Mouse (Mus musculus): ENCODE measurements around the gene Gabrb2. TPM values are rescaled to one million over a fixed set of nuclear protein-coding genes. Genes with fewer than 3 reads are reported as not detected.

Gabrb2 gene
- polyA plus RNA-seq, 1 experiment from 2014 or later: 7.8 TPM

DNA sequence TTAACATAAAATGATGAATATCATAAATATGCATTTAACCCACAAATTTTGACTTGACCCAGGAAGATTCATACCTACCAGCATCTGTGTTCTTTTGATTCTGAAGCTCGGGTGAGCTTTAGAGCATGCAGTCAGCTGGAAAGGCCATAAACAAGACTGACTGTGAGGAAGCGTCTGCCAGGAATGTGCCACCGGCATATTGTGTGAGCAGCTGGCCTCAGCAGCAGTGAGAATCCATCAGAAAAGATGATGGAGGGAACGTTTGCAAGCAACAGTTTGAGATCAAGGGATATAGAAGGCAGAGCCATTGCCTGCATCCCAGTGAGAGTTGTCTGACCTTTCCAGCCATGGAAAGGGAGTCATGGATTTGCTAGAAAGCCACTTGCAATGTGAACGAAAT, 230.6 kb downstream of the Gabrb2 start:
- Histone ChIP-seq H3K4me3 (no peak overlapping the region), H3K9me3 (replicated peaks) (no peaks in the 10 kb centered on the region), H3K9ac (no peak overlapping the region), H3K27me3 (no peaks in the 10 kb centered on the region), H3K4me2 (no peak overlapping the region), H3K27ac (no peak overlapping the region), H3K4me1 (no peaks in the 10 kb centered on the region), H3K36me3 (ENCODE audit: poor library complexity, severe bottlenecking) (no peaks in the 10 kb centered on the region)
- WGBS: 67% methylated on average over 5 of the region's 5 CpGs
- peak; percentile 46; the same call in 1 of the 2 replicates for ATAC-seq

DNA sequence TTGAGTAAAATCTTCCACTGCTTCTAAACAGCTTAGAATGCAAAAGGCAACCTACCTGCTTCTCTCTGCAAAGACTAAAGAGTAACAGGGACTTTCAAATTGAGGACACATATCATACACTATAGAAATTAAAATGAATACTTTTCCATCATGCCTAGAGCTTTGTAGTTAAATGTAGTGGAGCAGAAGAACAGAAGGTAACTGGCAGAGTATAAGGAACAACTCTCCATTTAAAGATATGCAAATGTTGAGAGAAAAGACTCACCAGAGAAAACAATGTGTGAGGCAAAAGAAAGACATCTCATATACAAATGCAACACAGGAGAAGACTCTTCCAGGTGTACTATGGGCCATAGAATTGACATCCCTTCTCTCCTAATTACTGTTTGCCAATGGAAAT, 232.0 kb downstream of the Gabrb2 start:
- no peak overlapping the region for H3K9ac ChIP-seq
- no peaks in the 10 kb centered on the region for H3K36me3 ChIP-seq (ENCODE audit: poor library complexity, severe bottlenecking)
- no peak overlapping the region for H3K4me2 ChIP-seq
- H3K9me3 ChIP-seq (replicated peaks): no peaks in the 10 kb centered on the region
- ATAC-seq: no peak
- H3K4me3 ChIP-seq: no peak overlapping the region
- no peaks in the 10 kb centered on the region for H3K4me1 ChIP-seq
- H3K27ac ChIP-seq: no peak overlapping the region
- H3K27me3 ChIP-seq: no peaks in the 10 kb centered on the region

DNA sequence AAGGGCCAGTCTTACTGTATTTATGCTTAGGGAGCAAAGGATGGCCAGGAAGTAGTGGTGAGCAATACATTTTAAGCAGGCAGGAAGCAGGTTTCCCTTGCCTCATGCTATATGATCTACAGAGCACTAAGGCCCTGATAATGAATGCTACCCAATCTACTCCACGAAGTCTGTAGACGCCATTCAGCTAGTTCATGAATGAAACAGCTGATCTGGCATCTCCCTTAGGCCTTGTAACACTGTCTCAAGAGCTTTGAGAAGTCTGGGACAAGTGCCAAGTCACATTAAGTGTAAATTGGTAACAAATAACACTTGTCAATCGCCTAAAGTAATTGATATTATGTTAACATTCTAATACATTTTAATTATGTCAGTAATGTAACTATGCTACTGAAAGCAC, 234.6 kb downstream of the Gabrb2 start:
- Histone ChIP-seq H3K9me3 (replicated peaks) (no peaks in the 10 kb centered on the region), H3K4me3 (no peak overlapping the region), H3K4me1 (no peaks in the 10 kb centered on the region), H3K9ac (no peak overlapping the region), H3K36me3 (ENCODE audit: poor library complexity, severe bottlenecking) (no peaks in the 10 kb centered on the region), H3K27me3 (no peaks in the 10 kb centered on the region), H3K4me2 (no peak overlapping the region), H3K27ac (no peak overlapping the region)
- peak; percentile 96 for ATAC-seq
- 21% methylated on average over 3 of the region's 3 CpGs for WGBS

DNA sequence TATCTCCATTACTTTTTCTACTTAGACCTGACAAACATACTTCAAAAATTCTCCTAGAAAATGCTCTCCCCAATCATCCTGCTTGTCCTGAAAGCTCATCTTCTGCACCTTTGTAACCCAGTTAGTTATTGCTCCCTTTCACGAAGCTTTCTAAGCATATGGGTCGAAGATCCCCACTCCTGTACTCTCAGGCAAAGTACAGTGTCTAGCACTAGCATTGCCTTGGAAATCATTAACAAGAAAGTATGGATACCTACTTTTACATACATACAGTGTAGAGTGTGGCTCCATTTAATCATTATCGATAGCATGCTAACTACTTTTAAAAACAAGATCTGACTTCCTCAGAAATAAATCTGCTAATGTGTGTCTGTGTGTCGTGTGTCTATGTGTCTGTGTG, 249.1 kb downstream of the Gabrb2 start:
- ATAC-seq: no peak
- H3K9ac ChIP-seq: no peak overlapping the region
- H3K4me1 ChIP-seq: no peaks in the 10 kb centered on the region
- no peak overlapping the region for H3K27ac ChIP-seq
- H3K36me3 ChIP-seq (ENCODE audit: poor library complexity, severe bottlenecking): no peaks in the 10 kb centered on the region
- no peak overlapping the region for H3K4me2 ChIP-seq
- 91% methylated on average over 4 of the region's 4 CpGs for WGBS
- no peaks in the 10 kb centered on the region for H3K9me3 ChIP-seq (replicated peaks)
- H3K27me3 ChIP-seq: no peaks in the 10 kb centered on the region
- no peak overlapping the region for H3K4me3 ChIP-seq

Other genes starting within 250 kb of the Gabrb2 start
- 2.7 and 6.3 TPM in 2 replicates for gene Gabra1, start 236.8 kb upstream of the Gabrb2 start, polyA plus RNA-seq (2015; fragmentation: Nextera tagmentation; extraction: Ambion mirVana)
- not detected in 2 replicates for gene Gabra6, start 98.7 kb upstream of the Gabrb2 start, polyA plus RNA-seq (2015; fragmentation: Nextera tagmentation; extraction: Ambion mirVana)